Mouse (Mus musculus) urinary bladder, postnatal 25 days (tissue): ENCODE measurements around the gene Lhfpl3.

ENCODE experiments used
- DNase-seq: peaks from one replicate; pipeline ENCODE4 v3.0.0; 2022; ENCODE audit warnings: low spot score

Gene Lhfpl3

GRCm38 (mm10) chr5:23284884-23285283 lies 539.0 kb downstream of the Lhfpl3 start:
- DNase-seq: no peak

GRCm38 (mm10) chr5:23289149-23289548 lies 543.3 kb downstream of the Lhfpl3 start:
- DNase-seq: no peak
